Mouse (Mus musculus): ENCODE measurements around the gene Rgs6.

The Rgs6 gene

GRCm38 (mm10) chr12:83180561-83180960 is 592.5 kb downstream of the Rgs6 start:
- no peak for DNase-seq (ENCODE audit: low read depth, low spot score)

- no peak for DNase-seq (ENCODE audit: low read depth, low spot score)
Measured at GRCm38 (mm10) chr12:83201674-83202073, 613.6 kb downstream of the Rgs6 start.

GRCm38 (mm10) chr12:83204361-83204760 is 616.3 kb downstream of the Rgs6 start:
- no peak for DNase-seq (ENCODE audit: low read depth, low spot score)

GRCm38 (mm10) chr12:83206866-83207265 is 618.8 kb downstream of the Rgs6 start:
- no peak for DNase-seq (ENCODE audit: low read depth, low spot score)

GRCm38 (mm10) chr12:83207481-83207880 is 619.4 kb downstream of the Rgs6 start:
- DNase-seq (ENCODE audit: low read depth, low spot score): no peak

- DNase-seq (ENCODE audit: low read depth, low spot score): no peak
Measured at GRCm38 (mm10) chr12:83208011-83208410, 619.9 kb downstream of the Rgs6 start.

GRCm38 (mm10) chr12:83208841-83209240 is 620.7 kb downstream of the Rgs6 start:
- DNase-seq (ENCODE audit: low read depth, low spot score): no peak

GRCm38 (mm10) chr12:83209461-83209860 is 621.4 kb downstream of the Rgs6 start:
- no peak for DNase-seq (ENCODE audit: low read depth, low spot score)

GRCm38 (mm10) chr12:83210294-83210693 is 622.2 kb downstream of the Rgs6 start:
- DNase-seq (ENCODE audit: low read depth, low spot score): no peak

GRCm38 (mm10) chr12:83210735-83211134 is 622.6 kb downstream of the Rgs6 start:
- DNase-seq (ENCODE audit: low read depth, low spot score): no peak

GRCm38 (mm10) chr12:83211146-83211822 is 623.2 kb downstream of the Rgs6 start:
- DNase-seq (ENCODE audit: low read depth, low spot score): no peak

Data from telencephalon, adult 2 months (tissue).